Mouse (Mus musculus): ENCODE results near the gene Man1a2.

GRCm38 (mm10) chr3:100515754-100516141, 169.6 kb downstream of the Man1a2 start:
- no peak for TF ChIP-seq CTCF (IDR thresholded peaks at IDR 0.05; ENCODE audit: low read depth, low read length)
- no peak for TF ChIP-seq POLR2A (IDR thresholded peaks at IDR 0.05; ENCODE audit: borderline replicate concordance, low read depth, low read length)
